Mouse (Mus musculus): ENCODE measurements at regions not wholly inside any gene's neighbourhood (a gene's known extent, or its start where the extent isn't known, plus 50 kb on each side); places are given as distances from the start of the nearest gene placed in this dataset.

- 80% methylated on average over 1 of the region's 1 CpGs for WGBS
- H3K9me3 ChIP-seq: no peaks in the 10 kb centered on the region
- no peak for DNase-seq (ENCODE audit: extremely low spot score, low spot score)
Measured at GRCm38 (mm10) chr15:70675549-70675948, 3158.8 kb upstream of the Gm6569 start.

GRCm38 (mm10) chr15:70704547-70704946 lies 3129.8 kb upstream of the Gm6569 start:
- no peaks in the 10 kb centered on the region for H3K36me3 ChIP-seq (replicated peaks)
- H3K27me3 ChIP-seq (ENCODE audit: poor library complexity, severe bottlenecking): no peaks in the 10 kb centered on the region
- no peaks in the 10 kb centered on the region for H3K9me3 ChIP-seq
- WGBS: 89% methylated on average over 2 of the region's 2 CpGs
- H3K4me3 ChIP-seq: no peak overlapping the region
- DNase-seq (ENCODE audit: extremely low spot score, low spot score): no peak
- no peaks in the 10 kb centered on the region for H3K4me1 ChIP-seq
- no peak overlapping the region for H3K27ac ChIP-seq

More at GRCm38 (mm10) chr15:70675549-70675948, 3158.8 kb upstream of the Gm6569 start:
- Histone ChIP-seq H3K27me3 (ENCODE audit: poor library complexity, severe bottlenecking) (no peaks in the 10 kb centered on the region), H3K4me3 (no peak overlapping the region), H3K27ac (no peak overlapping the region), H3K36me3 (replicated peaks) (no peaks in the 10 kb centered on the region), H3K4me1 (no peaks in the 10 kb centered on the region)

GRCm38 (mm10) chr15:70713736-70714135 lies 3120.6 kb upstream of the Gm6569 start:
- Histone ChIP-seq H3K4me3 (no peak overlapping the region), H3K36me3 (replicated peaks) (no peaks in the 10 kb centered on the region), H3K9me3 (no peaks in the 10 kb centered on the region), H3K27me3 (ENCODE audit: poor library complexity, severe bottlenecking) (no peaks in the 10 kb centered on the region), H3K27ac (peak overlapping the region; percentile 74), H3K4me1 (peaks cover 23% of the 10 kb centered on the region)
- peak; percentile 56 for DNase-seq (ENCODE audit: extremely low spot score, low spot score)

GRCm38 (mm10) chr15:70727361-70727885 lies 3106.9 kb upstream of the Gm6569 start:
- Histone ChIP-seq H3K27me3 (ENCODE audit: poor library complexity, severe bottlenecking) (no peaks in the 10 kb centered on the region), H3K27ac (no peak overlapping the region), H3K9me3 (no peaks in the 10 kb centered on the region), H3K36me3 (replicated peaks) (no peaks in the 10 kb centered on the region), H3K4me3 (no peak overlapping the region), H3K4me1 (no peaks in the 10 kb centered on the region)
- WGBS: 89% methylated on average over 1 of the region's 1 CpGs
- no peak for DNase-seq (ENCODE audit: extremely low spot score, low spot score)

GRCm38 (mm10) chr15:70727956-70728355 lies 3106.4 kb upstream of the Gm6569 start:
- 88% methylated on average over 1 of the region's 1 CpGs for WGBS
- Histone ChIP-seq H3K27ac (no peak overlapping the region), H3K27me3 (ENCODE audit: poor library complexity, severe bottlenecking) (no peaks in the 10 kb centered on the region), H3K4me3 (no peak overlapping the region), H3K4me1 (no peaks in the 10 kb centered on the region), H3K9me3 (no peaks in the 10 kb centered on the region), H3K36me3 (replicated peaks) (no peaks in the 10 kb centered on the region)
- DNase-seq (ENCODE audit: extremely low spot score, low spot score): no peak

- DNase-seq (ENCODE audit: extremely low spot score, low spot score): no peak
- no peaks in the 10 kb centered on the region for H3K9me3 ChIP-seq
- H3K27me3 ChIP-seq (ENCODE audit: poor library complexity, severe bottlenecking): no peaks in the 10 kb centered on the region
Measured at GRCm38 (mm10) chr15:70744239-70744638, 3090.1 kb upstream of the Gm6569 start.

GRCm38 (mm10) chr15:70764045-70764444 lies 3070.3 kb upstream of the Gm6569 start:
- WGBS: 44% methylated on average over 1 of the region's 1 CpGs
- Histone ChIP-seq H3K36me3 (replicated peaks) (no peaks in the 10 kb centered on the region), H3K4me3 (no peak overlapping the region), H3K27ac (no peak overlapping the region), H3K9me3 (no peaks in the 10 kb centered on the region; the same call in 1 of the 2 replicates), H3K27me3 (ENCODE audit: poor library complexity, severe bottlenecking) (no peaks in the 10 kb centered on the region), H3K4me1 (0 out of 2 replicates have a peak, but pooled peaks cover 3% of the 10 kb centered on the region)
- DNase-seq (ENCODE audit: extremely low spot score, low spot score): no peak

More at GRCm38 (mm10) chr15:70744239-70744638, 3090.1 kb upstream of the Gm6569 start:
- H3K27ac ChIP-seq: no peak overlapping the region
- no peaks in the 10 kb centered on the region for H3K4me1 ChIP-seq
- H3K36me3 ChIP-seq (replicated peaks): no peaks in the 10 kb centered on the region
- H3K4me3 ChIP-seq: no peak overlapping the region

- no peak overlapping the region for H3K27ac ChIP-seq
- no peak overlapping the region for H3K4me3 ChIP-seq
- WGBS: 76% methylated on average over 1 of the region's 1 CpGs
- no peaks in the 10 kb centered on the region; the same call in 1 of the 2 replicates for H3K9me3 ChIP-seq
- 0 out of 2 replicates have a peak, but pooled peaks cover 3% of the 10 kb centered on the region for H3K4me1 ChIP-seq
- no peaks in the 10 kb centered on the region for H3K36me3 ChIP-seq (replicated peaks)
- no peaks in the 10 kb centered on the region for H3K27me3 ChIP-seq (ENCODE audit: poor library complexity, severe bottlenecking)
- no peak for DNase-seq (ENCODE audit: extremely low spot score, low spot score)
Measured at GRCm38 (mm10) chr15:70764513-70764912, 3069.8 kb upstream of the Gm6569 start.

- H3K27ac ChIP-seq: no peak overlapping the region
- H3K4me3 ChIP-seq: no peak overlapping the region
- H3K9me3 ChIP-seq: no peaks in the 10 kb centered on the region; the same call in 1 of the 2 replicates
- DNase-seq (ENCODE audit: extremely low spot score, low spot score): no peak
- 0 out of 2 replicates have a peak, but pooled peaks cover 3% of the 10 kb centered on the region for H3K4me1 ChIP-seq
- no peaks in the 10 kb centered on the region for H3K27me3 ChIP-seq (ENCODE audit: poor library complexity, severe bottlenecking)
- H3K36me3 ChIP-seq (replicated peaks): no peaks in the 10 kb centered on the region
Measured at GRCm38 (mm10) chr15:70765471-70765870, 3068.9 kb upstream of the Gm6569 start.
